Mouse (Mus musculus): ENCODE measurements around the gene Map3k9. TPM values are rescaled to one million over a fixed set of nuclear protein-coding genes. Genes with fewer than 3 reads are reported as not detected.

Map3k9 gene
- polyA plus RNA-seq, 1 experiment = 0.32 TPM

- no peak overlapping the region for H3K27ac ChIP-seq (replicated peaks; ENCODE audit: low read depth, low read length)
- H3K4me1 ChIP-seq (ENCODE audit: control insufficient read depth, insufficient read depth, insufficient read length, low read length) = no peaks in the 10 kb centered on the region
- no peak overlapping the region for H3K4me3 ChIP-seq (ENCODE audit: insufficient read depth, low read depth, low read length)
Measured at GRCm38 (mm10) chr12:81702903-81703302, 78.1 kb downstream of the Map3k9 start.

- Histone ChIP-seq H3K4me3 (ENCODE audit: insufficient read depth, low read depth, low read length) (no peak overlapping the region), H3K27ac (replicated peaks; ENCODE audit: low read depth, low read length) (no peak overlapping the region), H3K4me1 (ENCODE audit: control insufficient read depth, insufficient read depth, insufficient read length, low read length) (no peaks in the 10 kb centered on the region)
Measured at GRCm38 (mm10) chr12:81698011-81698410, 83.0 kb downstream of the Map3k9 start.

- no peaks in the 10 kb centered on the region for H3K4me1 ChIP-seq (ENCODE audit: control insufficient read depth, insufficient read depth, insufficient read length, low read length)
- no peak overlapping the region for H3K4me3 ChIP-seq (ENCODE audit: insufficient read depth, low read depth, low read length)
- H3K27ac ChIP-seq (replicated peaks; ENCODE audit: low read depth, low read length) = no peak overlapping the region
Measured at GRCm38 (mm10) chr12:81691177-81691730, 89.7 kb downstream of the Map3k9 start.

GRCm38 (mm10) chr12:81690751-81691150, 90.2 kb downstream of the Map3k9 start:
- H3K4me3 ChIP-seq (ENCODE audit: insufficient read depth, low read depth, low read length) = no peak overlapping the region
- H3K27ac ChIP-seq (replicated peaks; ENCODE audit: low read depth, low read length) = no peak overlapping the region
- H3K4me1 ChIP-seq (ENCODE audit: control insufficient read depth, insufficient read depth, insufficient read length, low read length) = no peaks in the 10 kb centered on the region

- no peaks in the 10 kb centered on the region for H3K4me1 ChIP-seq (ENCODE audit: control insufficient read depth, insufficient read depth, insufficient read length, low read length)
- no peak overlapping the region for H3K27ac ChIP-seq (replicated peaks; ENCODE audit: low read depth, low read length)
- H3K4me3 ChIP-seq (ENCODE audit: insufficient read depth, low read depth, low read length) = no peak overlapping the region
Measured at GRCm38 (mm10) chr12:81690111-81690510, 90.9 kb downstream of the Map3k9 start.

DNA sequence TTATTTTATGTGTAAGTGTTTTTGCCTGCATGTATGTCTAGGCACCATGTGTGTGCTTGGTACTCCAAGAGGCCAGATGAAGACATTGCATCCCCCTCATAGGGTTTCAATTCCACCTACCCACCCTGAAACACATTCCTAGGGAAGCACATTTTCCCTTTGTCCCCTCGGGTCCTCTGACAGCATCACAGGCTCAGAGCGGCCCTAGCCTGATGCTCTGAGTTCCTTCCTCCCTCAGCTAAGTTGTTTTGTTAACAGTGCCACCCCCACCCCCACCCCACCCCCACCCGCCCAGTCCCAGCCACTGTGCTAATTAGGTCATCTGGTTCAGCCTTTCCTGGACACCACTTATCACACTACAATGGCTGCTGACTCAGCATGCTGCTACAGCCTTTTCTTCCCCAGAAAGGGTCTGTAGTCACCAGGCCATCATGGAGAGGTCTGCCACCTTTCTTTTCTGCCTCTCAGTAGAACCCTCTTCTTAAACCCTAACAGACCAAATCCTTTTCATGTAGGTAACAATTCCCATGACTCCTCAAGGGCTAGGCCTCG, 91.4 kb downstream of the Map3k9 start:
- Histone ChIP-seq H3K4me1 (ENCODE audit: control insufficient read depth, insufficient read depth, insufficient read length, low read length) (no peaks in the 10 kb centered on the region), H3K27ac (replicated peaks; ENCODE audit: low read depth, low read length) (no peak overlapping the region), H3K4me3 (ENCODE audit: insufficient read depth, low read depth, low read length) (no peak overlapping the region)

DNA sequence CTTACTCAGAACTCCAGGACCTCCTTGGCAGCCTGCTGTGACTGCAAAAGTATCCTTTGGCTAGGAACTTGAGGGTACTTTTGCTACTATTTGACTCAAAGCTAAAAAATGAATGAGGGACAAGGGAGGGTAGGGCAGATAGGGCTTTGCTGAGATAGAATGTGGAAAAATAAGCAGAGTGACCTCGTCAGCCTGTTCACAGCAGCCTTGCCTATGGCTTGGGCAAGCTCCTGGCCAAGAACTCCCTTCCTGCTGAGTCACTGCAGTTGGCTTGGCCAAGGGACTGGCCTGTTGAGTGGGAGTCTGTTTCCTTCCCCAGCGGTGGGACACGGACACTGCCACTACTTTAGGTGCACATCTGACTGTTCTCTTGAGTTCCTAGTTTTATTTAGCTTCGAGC, 92.4 kb downstream of the Map3k9 start:
- no peak overlapping the region for H3K27ac ChIP-seq (replicated peaks; ENCODE audit: low read depth, low read length)
- no peaks in the 10 kb centered on the region for H3K4me1 ChIP-seq (ENCODE audit: control insufficient read depth, insufficient read depth, insufficient read length, low read length)

DNA sequence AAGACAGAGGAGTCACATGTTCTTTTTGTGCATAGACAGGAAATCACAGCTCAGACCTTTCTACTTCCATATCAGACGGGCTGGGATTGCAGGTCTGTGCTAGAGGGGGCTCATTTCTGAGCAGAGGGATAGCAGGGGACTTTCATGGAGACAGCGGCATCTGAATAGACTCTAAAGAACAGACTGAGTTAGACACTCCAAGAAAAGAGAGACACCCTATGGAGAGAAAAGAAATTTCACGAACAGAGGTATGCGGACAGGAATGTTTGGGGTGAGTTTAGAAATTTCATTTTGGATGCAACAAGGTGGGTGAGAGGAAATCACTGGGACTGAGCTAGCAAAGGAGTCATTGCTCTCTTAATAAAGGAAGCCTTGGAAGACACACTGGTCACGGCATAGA, 93.1 kb downstream of the Map3k9 start:
- Histone ChIP-seq H3K27ac (replicated peaks; ENCODE audit: low read depth, low read length) (no peak overlapping the region), H3K4me3 (ENCODE audit: insufficient read depth, low read depth, low read length) (no peak overlapping the region), H3K4me1 (ENCODE audit: control insufficient read depth, insufficient read depth, insufficient read length, low read length) (no peaks in the 10 kb centered on the region)

More for the DNA sequence above, 92.4 kb downstream of the Map3k9 start:
- H3K4me3 ChIP-seq (ENCODE audit: insufficient read depth, low read depth, low read length) = no peak overlapping the region

GRCm38 (mm10) chr12:81686406-81687117, 94.4 kb downstream of the Map3k9 start:
- H3K4me1 ChIP-seq (ENCODE audit: control insufficient read depth, insufficient read depth, insufficient read length, low read length) = no peaks in the 10 kb centered on the region
- no peak overlapping the region for H3K4me3 ChIP-seq (ENCODE audit: insufficient read depth, low read depth, low read length)
- no peak overlapping the region for H3K27ac ChIP-seq (replicated peaks; ENCODE audit: low read depth, low read length)

DNA sequence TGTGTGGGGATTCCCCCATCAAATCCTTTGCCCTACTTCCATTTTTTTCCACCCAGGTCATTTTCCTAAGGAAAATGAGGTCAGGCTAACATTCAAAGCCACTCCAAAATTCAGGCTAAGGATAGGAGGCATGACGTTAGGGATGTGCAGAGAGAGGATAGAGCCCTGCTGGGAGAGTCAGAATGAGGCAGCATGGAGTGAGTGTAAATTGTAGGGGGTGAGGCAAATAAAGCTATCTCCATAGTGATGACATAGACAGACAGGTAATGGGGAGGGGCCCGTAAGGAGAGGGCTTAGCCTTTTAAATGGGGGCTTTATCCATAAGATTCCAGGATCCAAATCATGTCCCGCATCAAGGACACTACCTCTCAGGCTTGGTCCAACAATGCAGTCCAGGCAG, 95.0 kb downstream of the Map3k9 start:
- H3K4me3 ChIP-seq (ENCODE audit: insufficient read depth, low read depth, low read length) = no peak overlapping the region
- H3K4me1 ChIP-seq (ENCODE audit: control insufficient read depth, insufficient read depth, insufficient read length, low read length) = no peaks in the 10 kb centered on the region
- H3K27ac ChIP-seq (replicated peaks; ENCODE audit: low read depth, low read length) = no peak overlapping the region

DNA sequence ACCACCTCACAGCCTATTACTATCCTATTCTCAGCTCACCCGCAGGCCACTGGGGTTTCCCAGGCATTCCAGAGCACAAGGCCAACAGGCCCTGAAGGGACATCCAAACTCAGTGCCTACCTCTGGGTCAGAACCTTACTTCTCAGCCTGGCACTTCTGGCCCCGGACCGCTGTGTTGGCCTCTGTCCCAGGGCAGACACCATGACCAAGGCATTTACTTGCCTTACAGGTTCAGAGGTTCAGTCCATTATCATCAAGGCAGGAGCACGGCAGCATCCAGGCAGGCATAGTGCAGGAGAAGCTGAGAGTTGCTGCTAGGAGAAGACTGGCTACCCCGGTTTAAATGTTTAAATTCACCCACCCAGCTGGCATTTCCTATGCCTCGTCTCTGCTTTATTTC, 96.9 kb downstream of the Map3k9 start:
- H3K27ac ChIP-seq (replicated peaks; ENCODE audit: low read depth, low read length) = no peak overlapping the region
- H3K4me1 ChIP-seq (ENCODE audit: control insufficient read depth, insufficient read depth, insufficient read length, low read length) = no peaks in the 10 kb centered on the region
- no peak overlapping the region for H3K4me3 ChIP-seq (ENCODE audit: insufficient read depth, low read depth, low read length)

- no peaks in the 10 kb centered on the region for H3K4me1 ChIP-seq (ENCODE audit: control insufficient read depth, insufficient read depth, insufficient read length, low read length)
- no peak overlapping the region for H3K27ac ChIP-seq (replicated peaks; ENCODE audit: low read depth, low read length)
Measured at GRCm38 (mm10) chr12:81683395-81683794, 97.6 kb downstream of the Map3k9 start.

GRCm38 (mm10) chr12:81679807-81680529, 101.0 kb downstream of the Map3k9 start:
- Histone ChIP-seq H3K4me1 (ENCODE audit: control insufficient read depth, insufficient read depth, insufficient read length, low read length) (no peaks in the 10 kb centered on the region), H3K27ac (replicated peaks; ENCODE audit: low read depth, low read length) (no peak overlapping the region), H3K4me3 (ENCODE audit: insufficient read depth, low read depth, low read length) (no peak overlapping the region)

More at GRCm38 (mm10) chr12:81683395-81683794, 97.6 kb downstream of the Map3k9 start:
- no peak overlapping the region for H3K4me3 ChIP-seq (ENCODE audit: insufficient read depth, low read depth, low read length)

- Histone ChIP-seq H3K4me1 (ENCODE audit: control insufficient read depth, insufficient read depth, insufficient read length, low read length) (no peaks in the 10 kb centered on the region), H3K27ac (replicated peaks; ENCODE audit: low read depth, low read length) (no peak overlapping the region), H3K4me3 (ENCODE audit: insufficient read depth, low read depth, low read length) (no peak overlapping the region)
Measured at GRCm38 (mm10) chr12:81675557-81675956, 105.4 kb downstream of the Map3k9 start.

Measured in brown adipose tissue, adult 24 weeks (tissue).